Mouse (Mus musculus) stomach, postnatal 0 days (tissue): ENCODE data around the gene Vmn1r166.
"Not testable (repeated sequence)": the region's sequence is repeated elsewhere in the genome, so short reads cannot be mapped to it uniquely, and the experiment has no call there.

ENCODE experiments used
- CTCF ChIP-seq: IDR thresholded peaks from 2 replicates; pipeline ENCODE4 v1.5.1; 2016; ENCODE audit warnings: antibody characterized with exemption, low read depth, mild to moderate bottlenecking, moderate library complexity
- EP300 ChIP-seq: optimal IDR thresholded peaks from 2 replicates; pipeline ENCODE3; 2016; ENCODE audit warnings: antibody characterized with exemption

- not testable (repeated sequence) for TF ChIP-seq CTCF, EP300
Observed at GRCm38 (mm10) chr7:23217032-23217431, 34.5 kb downstream of the Vmn1r166 start, which contains the start of gene Vmn1r165.
